Mouse (Mus musculus): Measurements from ENCODE around the gene Baz1a.

DNA sequence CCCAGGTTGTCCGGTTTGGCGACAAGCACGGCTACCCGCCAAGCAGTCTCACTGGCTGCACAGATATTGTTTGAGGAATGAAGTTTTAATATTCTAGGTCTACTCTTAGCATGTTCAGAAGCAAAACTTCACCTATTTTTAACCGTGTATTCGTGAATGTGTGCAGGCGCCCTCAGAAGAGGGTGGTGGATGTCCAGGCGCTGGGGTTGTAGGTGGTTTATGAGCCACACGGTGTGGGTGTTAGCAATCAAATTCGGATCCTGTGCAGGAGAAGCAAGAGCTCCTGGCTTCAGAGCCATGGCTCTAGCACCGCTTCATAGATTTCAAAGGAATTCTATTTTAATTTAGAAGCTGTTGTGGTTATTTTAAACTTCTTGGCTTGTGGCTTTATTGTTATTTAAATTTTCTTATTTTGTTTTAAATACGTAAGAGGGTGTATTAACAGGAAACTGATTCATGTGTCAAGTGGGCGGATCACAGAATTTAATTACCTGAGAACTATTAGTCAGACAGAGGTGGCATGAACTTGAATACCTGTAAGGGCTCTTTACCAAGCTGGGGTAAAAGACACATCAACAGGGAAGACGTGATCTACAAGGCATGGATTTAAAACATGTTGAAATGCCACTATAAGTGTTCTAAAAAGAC lies 6.7 kb downstream of the Baz1a start:
- TF ChIP-seq CTCF (IDR thresholded peaks at IDR 0.05; ENCODE audit: borderline replicate concordance, control insufficient read depth, extremely low read depth, insufficient read depth, low read length, poor library complexity) (no peak), POLR2A (IDR thresholded peaks at IDR 0.05; ENCODE audit: control insufficient read depth, extremely low read depth, insufficient read depth, low read length, poor library complexity) (no peak)

Data from thymus, adult 2 months (tissue).